Mouse (Mus musculus) Patski (cell line): ENCODE results near the gene Psmd13. TPM values are rescaled to one million over a fixed set of nuclear protein-coding genes. Genes with fewer than 3 reads are reported as not detected.
"Not testable (repeated sequence)": the region's sequence is repeated elsewhere in the genome, so short reads cannot be mapped to it uniquely, and the experiment has no call there.

ENCODE experiments used
- ATAC-seq: fragments of 100-300 bp; one replicate; pipeline ENCODE4 v1.8.0; 2021
- CTCF ChIA-PET: fragments of 350-600 bp; sonication (Branson Sonifier 250); formaldehyde crosslinking; loops from one replicate; lab custom pipeline; 2022; ENCODE audit warnings: inconsistent platforms; lab: Charles Lee
- POLR2A ChIA-PET: fragments of 350-600 bp; sonication (Branson Sonifier 250); formaldehyde crosslinking; loops from one replicate; lab custom pipeline; 2022; ENCODE audit warnings: antibody characterized with exemption, inconsistent platforms; lab: Charles Lee
- DNase-seq: peaks from one replicate; pipeline ENCODE4 v3.0.0-alpha.2; 2011; ENCODE audit warnings: low read depth, low spot score
- H3K27me3 ChIP-seq: fragments of 371-371 bp; one replicate; pipeline ENCODE4 v1.5.1; 2021
- CTCF ChIP-seq: fragments of 100-300 bp; IDR thresholded peaks from one replicate; pipeline ENCODE4 v1.5.1; 2021
- in situ Hi-C: fragments of 300-500 bp; cut with MboI; formaldehyde crosslinking; loops from 3 replicates; pipeline ENCODE4 v1.11.1; 2018; ENCODE audit warnings: low pct_unique_long_range_greater_than_20kb, mixed read lengths
- polyA plus RNA-seq: library from polyadenylated mRNA; unstranded; gene quantifications from one replicate; pipeline ENCODE4 v1.2.3, GENCODE M21; 2021

Gene Psmd13
- polyA plus RNA-seq, 1 experiment from 2014 or later = 148 TPM

GRCm38 (mm10) chr7:140877364-140877763 lies 4.4 kb upstream of the Psmd13 start:
- ChIA-PET POLR2A (no interaction called here), CTCF (no interaction called here)
- no peak for DNase-seq
- no peak for ATAC-seq
- no peaks in the 10 kb centered on the region for H3K27me3 ChIP-seq
- TF ChIP-seq CTCF = no peak
- in situ Hi-C loops = no loop called here

- no peak for DNase-seq
- ChIA-PET POLR2A (no interaction called here), CTCF (interaction anchor here (1.0 to 1.5 kb wide), 2 partner anchors 9 to 30 kb away, joined by 3 read pairs; no protein-coding TSS in a partner anchor)
- no peak for TF ChIP-seq CTCF
- H3K27me3 ChIP-seq = no peaks in the 10 kb centered on the region
- ATAC-seq = no peak
- in situ Hi-C loops = no loop called here
These were observed 2.4 kb upstream of the Psmd13 start for GRCm38 (mm10) chr7:140879355-140879754.

GRCm38 (mm10) chr7:140880419-140880818 lies 1.3 kb upstream of the Psmd13 start:
- in situ Hi-C loops = no loop called here
- DNase-seq = no peak
- CTCF ChIA-PET = interaction anchor here (1.5 to 2.9 kb wide), 2 partner anchors 20 to 23 kb away, joined by 4 to 13 read pairs; no protein-coding TSS in a partner anchor

GRCm38 (mm10) chr7:140880865-140881515 lies 778 bp upstream of the Psmd13 start:
- ATAC-seq = no peak
- no peaks in the 10 kb centered on the region for H3K27me3 ChIP-seq
- no peak for TF ChIP-seq CTCF

More at GRCm38 (mm10) chr7:140880419-140880818, 1.3 kb upstream of the Psmd13 start:
- POLR2A ChIA-PET = interaction anchor here (1.0 to 1.6 kb wide), 2 partner anchors 15 to 23 kb away, joined by 3 to 10 read pairs; partner anchors contain the start of genes Bet1l, Gm45785 and Ric8a
- no peak for ATAC-seq
- no peaks in the 10 kb centered on the region for H3K27me3 ChIP-seq
- no peak for TF ChIP-seq CTCF

GRCm38 (mm10) chr7:140882469-140882803 lies 668 bp downstream of the Psmd13 start:
- no peak for TF ChIP-seq CTCF
- ChIA-PET POLR2A (interaction anchor here (0.7 to 1.1 kb wide), 3 partner anchors 11 to 35 kb away, joined by 3 to 4 read pairs (median 4); partner anchors contain the start of gene Odf3), CTCF (interaction anchor here (2.9 kb wide), 1 partner anchor 21 kb away, joined by 13 read pairs; no protein-coding TSS in a partner anchor)
- in situ Hi-C loops = no loop called here
- ATAC-seq (peak; percentile 51), DNase-seq (no peak)
- H3K27me3 ChIP-seq = no peaks in the 10 kb centered on the region

More at GRCm38 (mm10) chr7:140880865-140881515, 778 bp upstream of the Psmd13 start:
- ChIA-PET CTCF (interaction anchor here (1.5 to 2.9 kb wide), 2 partner anchors 21 to 23 kb away, joined by 4 to 13 read pairs; no protein-coding TSS in a partner anchor), POLR2A (interaction anchor here (1.0 to 1.6 kb wide), 3 partner anchors 13 to 24 kb away, joined by 3 to 10 read pairs (median 3); partner anchors contain the start of genes Bet1l, Gm45785 and Ric8a)
- no peak for DNase-seq
- in situ Hi-C loops = no loop called here

GRCm38 (mm10) chr7:140890636-140891035 lies 8.9 kb downstream of the Psmd13 start:
- POLR2A ChIA-PET = interaction anchor here (1.1 kb wide), 1 partner anchor 19 kb away, joined by 3 read pairs; no protein-coding TSS in a partner anchor
- in situ Hi-C loops, DNase-seq, H3K27me3 ChIP-seq, CTCF ChIA-PET, ATAC-seq: not testable (repeated sequence)

GRCm38 (mm10) chr7:140894031-140894430 lies 12.3 kb downstream of the Psmd13 start:
- CTCF ChIA-PET = interaction anchor here (0.6 to 1.6 kb wide), 2 partner anchors 9 to 291 kb away, joined by 3 read pairs; no protein-coding TSS in a partner anchor
- no peaks in the 10 kb centered on the region for H3K27me3 ChIP-seq
- TF ChIP-seq CTCF = no peak
- ATAC-seq = no peak
- DNase-seq = no peak
- POLR2A ChIA-PET = interaction anchor here (0.6 kb wide), 1 partner anchor 13 kb away, joined by 3 read pairs; the partner anchor contains the start of gene Psmd13
- in situ Hi-C loops = no loop called here

- DNase-seq (no peak), ATAC-seq (no peak)
- ChIA-PET POLR2A (interaction anchor here (0.6 kb wide), 1 partner anchor 13 kb away, joined by 3 read pairs; the partner anchor contains the start of gene Psmd13), CTCF (interaction anchor here (1.6 kb wide), 1 partner anchor 9 kb away, joined by 3 read pairs; no protein-coding TSS in a partner anchor)
- no peak for TF ChIP-seq CTCF
- H3K27me3 ChIP-seq = no peaks in the 10 kb centered on the region
- in situ Hi-C loops = no loop called here
These were observed 12.8 kb downstream of the Psmd13 start for GRCm38 (mm10) chr7:140894611-140895010.

- in situ Hi-C loops = no loop called here
- POLR2A ChIA-PET = no interaction called here
- H3K27me3 ChIP-seq = no peaks in the 10 kb centered on the region
- CTCF ChIA-PET = no interaction called here
- TF ChIP-seq CTCF = no peak
- no peak for DNase-seq
- no peak for ATAC-seq
These were observed 16.1 kb downstream of the Psmd13 start for GRCm38 (mm10) chr7:140897863-140898262.

GRCm38 (mm10) chr7:140899121-140899520 lies 17.4 kb downstream of the Psmd13 start:
- in situ Hi-C loops = no loop called here
- no peak for TF ChIP-seq CTCF
- ATAC-seq = no peak

More at GRCm38 (mm10) chr7:140899121-140899520, 17.4 kb downstream of the Psmd13 start:
- no peak for DNase-seq
- ChIA-PET CTCF (interaction anchor here (1.0 to 1.7 kb wide), 2 partner anchors 8 to 9 kb away, joined by 3 to 5 read pairs; no protein-coding TSS in a partner anchor), POLR2A (no interaction called here)
- H3K27me3 ChIP-seq = no peaks in the 10 kb centered on the region
